8 mouse cellular contexts compared by ENCODE assay signal in the genomic region with DNA sequence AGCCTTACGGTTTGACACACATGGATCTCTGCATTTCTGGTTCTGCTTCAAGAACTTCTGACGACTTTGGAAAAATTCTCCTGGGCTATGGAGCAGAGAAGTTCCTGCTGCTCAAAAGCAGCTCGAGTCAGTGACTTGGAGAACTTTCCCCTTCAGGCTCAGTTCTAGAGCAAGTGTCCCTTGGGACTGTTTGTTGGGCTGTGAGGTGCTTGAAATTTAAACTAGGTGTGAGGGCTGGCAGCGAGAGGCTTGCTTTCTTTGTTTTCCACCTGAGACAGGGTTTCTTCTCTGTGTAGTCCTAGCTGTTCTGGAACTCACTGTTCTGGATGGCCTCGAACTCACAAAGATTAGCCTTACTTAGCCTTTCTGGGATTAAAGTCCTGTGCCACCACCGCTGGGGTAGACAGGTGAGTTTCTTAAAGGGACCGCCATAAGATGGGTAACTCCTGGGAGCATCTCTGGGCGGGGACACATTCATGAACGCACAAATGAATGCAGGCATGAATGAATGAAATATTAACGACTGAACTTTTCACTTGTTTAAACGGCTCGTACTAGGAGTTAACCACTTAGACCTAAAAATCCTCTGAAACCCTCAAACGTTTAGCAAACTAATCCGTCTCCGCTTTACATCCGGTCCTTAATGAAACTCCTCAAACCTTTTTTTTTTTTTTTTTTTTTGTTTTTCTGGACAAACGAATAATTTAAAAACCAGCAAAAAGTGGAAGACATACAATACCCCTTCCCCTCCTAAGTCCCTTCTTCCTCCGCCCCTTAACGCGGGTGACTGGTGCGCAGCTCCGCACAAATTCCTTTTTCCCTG. TPM values are rescaled to one million over a fixed set of nuclear protein-coding genes. Genes with fewer than 3 reads are reported as not detected.
DNase-seq lines count a peak whose midpoint lies in the region; ATAC-seq and TF ChIP-seq lines count a peak whose summit lies in the region.

No protein-coding gene starts in this region.

- no peaks in the 10 kb centered on the region for H3K9me3 ChIP-seq in megakaryocyte, embryonic 14.5 days
- H3K9me3 ChIP-seq in limb, embryonic 14.5 days (ENCODE audit: control insufficient read depth, low read length): no peaks in the 10 kb centered on the region

- TF ChIP-seq POLR2A in embryonic fibroblast, embryonic 13.5 days (IDR thresholded peaks at IDR 0.05; ENCODE audit: low read depth, low read length): peak; percentile 6; the same call in 1 of the 2 replicates
- no peak for TF ChIP-seq POLR2A in limb, embryonic 14.5 days (IDR thresholded peaks at IDR 0.05; ENCODE audit: borderline replicate concordance, extremely low read depth, insufficient read depth, insufficient read length)

- peaks cover 50% of the 10 kb centered on the region for H3K4me1 ChIP-seq in megakaryocyte, embryonic 14.5 days
- H3K4me1 ChIP-seq in embryonic fibroblast, embryonic 13.5 days (ENCODE audit: control insufficient read depth, insufficient read depth, low read length): peaks cover 3% of the 10 kb centered on the region; the same call in 1 of the 2 replicates
- peaks cover 18% of the 10 kb centered on the region for H3K4me1 ChIP-seq in limb, embryonic 14.5 days (ENCODE audit: control insufficient read depth, insufficient read depth, low read length)

- 11% methylated on average over 22 of the region's 22 CpGs for WGBS in limb, embryonic 14.5 days

- H3K27ac ChIP-seq in embryonic fibroblast, embryonic 13.5 days (ENCODE audit: insufficient read depth, low read length): peak overlapping the region; percentile 69
- H3K27ac ChIP-seq in limb, embryonic 14.5 days (replicated peaks; ENCODE audit: low read depth, low read length): peak overlapping the region; percentile 97

- peak overlapping the region; percentile 92 for H3K9ac ChIP-seq in limb, embryonic 14.5 days (ENCODE audit: low read depth, low read length, severe bottlenecking)

- ATAC-seq in megakaryocyte, adult 5-6 weeks (ENCODE audit: poor library complexity, severe bottlenecking): no peak
- peak; percentile 42 for ATAC-seq in limb, embryonic 14.5 days (ENCODE audit: low FRiP score, low read depth)

- DNase-seq in limb, embryonic 14.5 days (ENCODE audit: low spot score): peak; percentile 10
- peak; percentile 22 for DNase-seq in splenic B cell, adult 2 months (ENCODE audit: low read depth, low spot score)
- no peak for DNase-seq in urinary bladder, postnatal 4 days (ENCODE audit: low spot score in 2 of 2)
- DNase-seq in left cerebral cortex, adult 9 months (ENCODE audit: low spot score in 2 of 2): no peak
- DNase-seq in layer of hippocampus, postnatal 14 days (ENCODE audit: low spot score in 2 of 2): no peak

- peak overlapping the region; percentile 65 for H3K4me2 ChIP-seq in limb, embryonic 14.5 days (replicated peaks; ENCODE audit: low read depth, low read length, severe bottlenecking)

- no peak for TF ChIP-seq CTCF in embryonic fibroblast, embryonic 13.5 days (IDR thresholded peaks at IDR 0.05; ENCODE audit: borderline replicate concordance, insufficient read depth, low read length)

- H3K36me3 ChIP-seq in megakaryocyte, embryonic 14.5 days (replicated peaks; ENCODE audit: low read length): peaks cover 27% of the 10 kb centered on the region
- H3K36me3 ChIP-seq in limb, embryonic 14.5 days (ENCODE audit: control insufficient read depth, insufficient read depth, low read length): peaks cover 19% of the 10 kb centered on the region
- peaks cover 2% of the 10 kb centered on the region; the same call in 1 of the 2 replicates for H3K36me3 ChIP-seq in splenic B cell, adult 2 months (ENCODE audit: control insufficient read depth, insufficient read depth, low read length, poor library complexity, severe bottlenecking)

- peaks cover 6% of the 10 kb centered on the region for H3K27me3 ChIP-seq in megakaryocyte, embryonic 14.5 days (replicated peaks)
- no peaks in the 10 kb centered on the region for H3K27me3 ChIP-seq in limb, embryonic 14.5 days (ENCODE audit: control insufficient read depth, insufficient read depth, low read length)
- H3K27me3 ChIP-seq in splenic B cell, adult 2 months (ENCODE audit: control insufficient read depth, insufficient read depth, low read length, poor library complexity, severe bottlenecking): no peaks in the 10 kb centered on the region

- H3K4me3 ChIP-seq in megakaryocyte, embryonic 14.5 days (replicated peaks): peak overlapping the region; percentile 96
- H3K4me3 ChIP-seq in embryonic fibroblast, embryonic 13.5 days (ENCODE audit: insufficient read depth, low read length): peak overlapping the region; percentile 95
- H3K4me3 ChIP-seq in limb, embryonic 14.5 days (replicated peaks; ENCODE audit: low read length): peak overlapping the region; percentile 88

RNA-seq across cellular contexts. Expression of a gene that starts 0.5 kb away (rescaled TPM):
- 1.6 and 2.1 TPM in 2 replicates for polyA plus RNA-seq in megakaryocyte, embryonic 14.5 days (2012; ENCODE audit: insufficient read depth, low replicate concordance)
- total RNA-seq in megakaryocyte, adult 5-6 weeks (2015): 22.4 TPM in 2 replicates
- total RNA-seq in megakaryocyte, adult 5-6 weeks (2017): 45.2 and 48.1 TPM in 2 replicates
- polyA plus RNA-seq in embryonic fibroblast, embryonic 13.5 days (2011; ENCODE audit: insufficient read length, low read depth, missing spikeins): 127 and 144 TPM in 2 replicates
- polyA plus RNA-seq in limb, embryonic 14.5 days (2012; rRNA removed): 55.1 and 62.0 TPM in 2 replicates
- 37.9 and 40.5 TPM in 2 replicates for polyA plus RNA-seq in limb, embryonic 14.5 days (2014; fragmentation: Nextera tagmentation; extraction: Ambion mirVana)
- 10 to 100 TPM; 52.0 to 56.1 TPM for total RNA-seq in layer of hippocampus, postnatal 14 days (2021)

Comparison
In these comparisons a context has a peak if more than half of its experiments do, and no peak if none do; other contexts are left out.
1. DNase-seq: peak in limb, embryonic 14.5 days (single experiment) and splenic B cell, adult 2 months (single experiment); none in urinary bladder, postnatal 4 days (0 of 2), left cerebral cortex, adult 9 months (0 of 2) and layer of hippocampus, postnatal 14 days (0 of 2).
2. RNA of a gene that starts 0.5 kb away (polyA plus RNA-seq): 127 to 144 TPM in embryonic fibroblast, embryonic 13.5 days and 37.9 to 62.0 TPM in limb, embryonic 14.5 days; 1.6 to 2.1 TPM in megakaryocyte, embryonic 14.5 days; every median in the first group is over 10 times any median in the second.
3. Peak in every context shown above with its lines, with median percentiles within 50 percentile points of each other: H3K4me3 ChIP-seq.